Mouse (Mus musculus) ES-Bruce4 (cell line): ENCODE data around the gene Sh3bp5. TPM values are rescaled to one million over a fixed set of nuclear protein-coding genes. Genes with fewer than 3 reads are reported as not detected.

ENCODE experiments used
- H3K27ac ChIP-seq: 2 replicates; pipeline ENCODE4 v1.5.1; 2012; ENCODE audit warnings: low read length, inconsistent platforms; ENCODE audit not compliant: insufficient read depth
- H3K27me3 ChIP-seq: 2 replicates; pipeline ENCODE4 v1.6.1; 2012; ENCODE audit warnings: mild to moderate bottlenecking, low read length, inconsistent platforms; ENCODE audit not compliant: control insufficient read depth, poor library complexity, insufficient read depth, severe bottlenecking
- H3K36me3 ChIP-seq: 2 replicates; pipeline ENCODE4 v1.6.1; 2012; ENCODE audit warnings: inconsistent platforms, mild to moderate bottlenecking, low read length, moderate library complexity; ENCODE audit not compliant: control insufficient read depth, poor library complexity, insufficient read depth, severe bottlenecking
- H3K4me1 ChIP-seq: one replicate; pipeline ENCODE4 v1.8.1; 2011; ENCODE audit warnings: low read length; ENCODE audit not compliant: control insufficient read depth, insufficient read depth
- H3K4me3 ChIP-seq: 2 replicates; pipeline ENCODE4 v1.5.1; 2011; ENCODE audit warnings: low read depth, mild to moderate bottlenecking, low read length
- H3K9ac ChIP-seq: 2 replicates; pipeline ENCODE4 v1.6.1; 2012; ENCODE audit warnings: low read depth, mild to moderate bottlenecking, inconsistent platforms; ENCODE audit not compliant: poor library complexity, severe bottlenecking
- H3K9me3 ChIP-seq: replicated peaks from 2 replicates; pipeline ENCODE4 v1.6.1; 2012; ENCODE audit warnings: mild to moderate bottlenecking, low read length, inconsistent platforms; ENCODE audit not compliant: control insufficient read depth, poor library complexity, insufficient read depth, severe bottlenecking
- CTCF ChIP-seq: IDR thresholded peaks from one replicate; pipeline ENCODE4 v1.8.1; 2011; ENCODE audit warnings: low read depth, low read length
- EP300 ChIP-seq: IDR thresholded peaks from 2 replicates; pipeline ENCODE4 v1.6.1; 2011; ENCODE audit warnings: low read depth, low read length; ENCODE audit not compliant: insufficient read depth
- POLR2A ChIP-seq: IDR thresholded peaks from one replicate; pipeline ENCODE4 v1.8.1; 2011; ENCODE audit warnings: low read length; ENCODE audit not compliant: insufficient read depth
- polyA plus RNA-seq: library from polyadenylated mRNA; stranded (reverse); fragments of >200 nt; gene quantifications from 2 replicates; pipeline ENCODE4 v1.2.4, GENCODE M21; 2011; ENCODE audit warnings: low read depth; ENCODE audit not compliant: missing spikeins, insufficient read depth, insufficient read length

Sh3bp5 gene
- polyA plus RNA-seq, 1 experiment: 8.6 TPM

DNA sequence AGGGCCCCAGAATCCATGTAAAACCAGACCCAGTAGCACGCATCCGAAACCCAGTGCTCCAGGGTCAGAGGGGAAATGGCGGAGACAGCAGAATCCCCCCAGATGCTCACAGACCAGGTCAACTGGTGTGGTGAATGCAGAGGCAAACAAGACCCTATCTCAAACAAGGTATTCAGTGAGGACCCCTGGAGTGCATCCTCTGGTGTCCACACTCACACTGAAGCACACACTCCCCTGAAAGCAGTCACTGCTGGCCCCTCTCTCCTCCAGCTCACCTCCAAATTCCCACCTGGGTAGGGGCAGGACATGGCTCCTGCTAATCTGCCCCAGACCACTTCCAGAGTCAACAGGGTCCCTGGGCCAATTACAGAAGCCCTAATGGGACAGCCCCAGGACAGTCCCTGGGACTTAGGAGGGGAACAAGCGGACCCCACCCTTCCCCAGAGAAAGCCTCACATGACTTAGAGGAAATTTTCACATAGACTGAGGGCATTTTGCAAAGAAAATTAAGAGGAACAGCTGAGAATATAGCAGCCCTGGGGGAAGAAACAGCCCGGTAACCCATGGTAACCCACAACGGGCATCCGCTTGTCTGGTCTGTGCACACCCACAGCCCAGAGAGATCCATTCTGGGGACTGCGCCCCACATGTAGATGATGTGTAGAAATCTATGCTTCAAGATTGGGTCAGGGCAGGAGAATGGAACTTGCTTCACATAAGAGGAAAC lies 46.3 kb downstream of the Sh3bp5 start:
- H3K27me3 ChIP-seq: no peaks in the 10 kb centered on the region
- no peaks in the 10 kb centered on the region for H3K36me3 ChIP-seq
- no peak overlapping the region for H3K4me3 ChIP-seq
- H3K9ac ChIP-seq: no peak overlapping the region
- H3K4me1 ChIP-seq: peaks cover 2% of the 10 kb centered on the region
- H3K9me3 ChIP-seq: no peaks in the 10 kb centered on the region
- H3K27ac ChIP-seq: no peak overlapping the region
- TF ChIP-seq EP300 (no peak), POLR2A (no peak), CTCF (no peak)

DNA sequence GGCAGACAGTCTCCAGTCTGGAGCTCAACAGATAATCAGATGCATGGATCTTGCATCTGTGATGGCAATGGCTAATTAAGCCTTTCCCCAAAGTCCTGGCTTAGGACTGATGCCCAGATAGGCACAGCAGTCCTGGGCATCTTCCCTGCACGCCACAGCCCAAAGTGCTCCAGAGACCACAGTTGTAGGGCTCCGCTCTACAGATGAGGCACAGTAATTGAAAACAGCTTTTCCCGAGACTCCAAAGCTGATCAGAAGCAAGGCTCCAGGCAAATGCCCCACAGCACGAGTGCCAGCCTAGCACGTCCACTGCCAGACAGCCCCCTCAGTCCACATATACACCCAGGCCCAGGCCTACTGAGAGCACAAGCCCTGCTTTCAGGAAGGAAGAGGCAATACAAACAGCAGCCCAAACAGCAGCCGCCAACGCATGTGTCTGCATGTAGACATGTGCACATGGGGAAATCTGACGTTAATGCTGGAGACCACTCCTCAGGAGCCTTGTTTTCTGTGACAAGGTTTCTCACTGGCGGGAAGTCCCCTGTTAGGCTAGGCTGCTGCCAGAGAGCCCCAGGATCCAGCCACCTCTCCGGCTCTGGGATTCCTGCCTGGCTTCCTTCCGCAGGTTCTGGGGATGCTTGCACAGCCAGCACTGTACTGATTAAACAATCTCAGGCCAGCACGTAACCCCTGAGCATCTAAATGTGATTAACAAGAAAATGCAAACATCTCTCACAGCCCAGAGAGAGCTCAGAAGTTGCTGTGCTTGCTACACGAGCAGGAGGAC lies 47.6 kb downstream of the Sh3bp5 start:
- Histone ChIP-seq H3K27ac (no peak overlapping the region), H3K9ac (no peak overlapping the region), H3K36me3 (no peaks in the 10 kb centered on the region), H3K4me3 (no peak overlapping the region), H3K9me3 (no peaks in the 10 kb centered on the region), H3K27me3 (no peaks in the 10 kb centered on the region), H3K4me1 (peaks cover 2% of the 10 kb centered on the region)
- TF ChIP-seq POLR2A (no peak), EP300 (no peak), CTCF (no peak)

DNA sequence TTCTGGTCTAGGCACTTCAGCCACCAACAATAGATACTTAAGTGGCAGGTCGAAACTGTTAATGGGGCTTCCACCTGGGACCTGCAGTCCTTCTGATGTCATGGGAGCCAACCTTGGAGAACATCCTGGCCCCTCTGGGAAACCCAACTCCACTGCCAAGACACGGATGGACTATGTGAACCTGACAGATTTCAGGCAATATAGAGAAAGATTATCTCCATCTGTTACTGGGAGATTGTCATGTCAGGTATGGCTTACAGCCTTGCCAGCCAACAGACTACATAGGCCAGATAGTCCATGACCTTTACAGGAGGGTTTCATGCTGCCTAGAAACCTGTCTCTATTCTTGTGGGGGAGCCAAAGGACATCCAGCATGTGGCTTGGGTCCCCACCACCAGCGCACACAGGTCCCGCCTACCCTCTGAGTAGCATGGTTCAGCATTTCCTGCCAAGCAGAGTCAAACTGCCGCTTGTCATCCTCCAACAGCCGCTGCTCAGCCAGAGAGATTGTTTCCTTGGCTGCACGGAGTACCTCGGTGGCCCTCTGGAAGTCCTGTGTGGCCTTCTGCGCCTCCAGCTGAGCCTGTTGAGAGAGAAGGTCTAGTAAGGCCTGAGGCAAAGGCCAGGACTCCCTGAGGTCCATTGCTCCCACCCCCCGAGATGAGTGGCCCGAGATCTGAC lies 48.4 kb downstream of the Sh3bp5 start:
- H3K27ac ChIP-seq: no peak overlapping the region
- no peaks in the 10 kb centered on the region for H3K27me3 ChIP-seq
- no peaks in the 10 kb centered on the region for H3K36me3 ChIP-seq
- TF ChIP-seq CTCF (no peak), EP300 (no peak), POLR2A (no peak)
- no peaks in the 10 kb centered on the region for H3K4me1 ChIP-seq
- H3K4me3 ChIP-seq: no peak overlapping the region
- H3K9me3 ChIP-seq: no peaks in the 10 kb centered on the region
- no peak overlapping the region for H3K9ac ChIP-seq

DNA sequence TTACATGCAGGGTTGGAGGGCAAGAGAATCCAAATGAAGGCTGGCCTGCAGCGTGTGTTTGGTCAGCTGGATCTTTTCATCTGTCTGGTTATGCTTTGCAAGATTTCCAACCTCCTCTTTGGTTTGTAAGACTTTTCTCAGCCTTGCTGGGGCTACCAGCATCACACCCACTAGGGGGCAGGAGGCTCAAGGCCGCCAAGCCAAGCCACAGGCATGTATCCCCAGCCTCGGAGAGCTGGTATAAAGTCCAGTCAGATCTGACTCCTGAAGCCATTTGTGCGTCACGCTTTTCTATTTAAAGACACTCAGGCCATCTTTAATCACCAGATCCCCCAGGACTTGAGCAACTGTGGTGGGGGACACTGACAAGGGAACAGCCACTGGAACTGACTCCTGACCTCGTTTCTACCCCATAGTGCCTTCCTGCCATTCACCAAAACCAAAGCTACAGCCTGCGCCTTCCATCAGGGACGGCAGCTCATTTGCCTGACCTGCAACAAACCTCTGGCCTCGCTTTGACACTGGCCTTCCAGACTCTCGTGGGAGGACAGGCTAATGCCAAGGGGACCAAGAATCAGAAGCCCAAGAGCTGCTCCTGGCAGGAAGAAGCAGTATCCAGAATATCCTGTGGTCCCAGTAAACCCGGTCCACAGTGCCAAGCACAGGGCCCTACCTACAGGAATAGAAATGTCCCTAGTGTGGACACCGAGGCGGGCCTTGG lies 49.7 kb downstream of the Sh3bp5 start:
- Histone ChIP-seq H3K4me3 (no peak overlapping the region), H3K9me3 (no peaks in the 10 kb centered on the region), H3K4me1 (no peaks in the 10 kb centered on the region), H3K27me3 (no peaks in the 10 kb centered on the region), H3K36me3 (no peaks in the 10 kb centered on the region), H3K9ac (no peak overlapping the region), H3K27ac (no peak overlapping the region)
- TF ChIP-seq CTCF (peak; percentile 83), EP300 (no peak)

DNA sequence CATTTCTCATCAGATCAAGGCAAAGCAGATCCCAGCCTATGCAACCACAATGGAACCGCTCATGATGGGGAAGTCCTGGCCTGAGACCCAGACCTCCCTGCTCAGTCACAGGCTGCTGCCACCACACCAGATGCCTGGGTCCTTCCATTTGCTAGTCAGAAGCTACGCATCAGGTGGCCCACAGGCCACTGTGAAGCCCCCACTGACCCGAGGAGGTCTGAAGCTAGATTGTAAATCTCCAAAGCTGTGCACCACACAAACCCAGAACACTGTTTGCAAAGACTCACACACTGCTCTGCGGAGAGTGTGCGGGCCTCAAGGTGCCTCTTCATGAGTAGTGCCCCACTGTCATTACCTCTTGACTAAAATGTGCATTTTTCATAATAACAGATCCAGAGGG lies 50.5 kb downstream of the Sh3bp5 start:
- Histone ChIP-seq H3K36me3 (no peaks in the 10 kb centered on the region), H3K27ac (no peak overlapping the region), H3K4me3 (no peak overlapping the region), H3K9ac (no peak overlapping the region), H3K27me3 (no peaks in the 10 kb centered on the region), H3K4me1 (no peaks in the 10 kb centered on the region), H3K9me3 (no peaks in the 10 kb centered on the region)
- TF ChIP-seq CTCF (no peak), EP300 (no peak)
